Mouse (Mus musculus): ENCODE results near the gene Lce3a. TPM values are rescaled to one million over a fixed set of nuclear protein-coding genes. Genes with fewer than 3 reads are reported as not detected.

The Lce3a gene
- polyA plus RNA-seq, 1 experiment from 2014 or later, result 0.42 TPM

Other genes with a start within 250 kb of the Lce3a start
- gene Lce1c, start 247.0 kb downstream of the Lce3a start, polyA plus RNA-seq (2015; fragmentation: Nextera tagmentation; extraction: Ambion mirVana), result not detected in 2 replicates
- gene Lce1d, start 239.0 kb downstream of the Lce3a start, polyA plus RNA-seq (2015; fragmentation: Nextera tagmentation; extraction: Ambion mirVana), result not detected in 2 replicates
- not detected in 2 replicates for gene Lce1e, start 217.2 kb downstream of the Lce3a start, polyA plus RNA-seq (2015; fragmentation: Nextera tagmentation; extraction: Ambion mirVana)
- gene Lce1f, start 205.9 kb downstream of the Lce3a start, polyA plus RNA-seq (2015; fragmentation: Nextera tagmentation; extraction: Ambion mirVana), result not detected in 2 replicates
- gene Gm38119, start 187.1 kb downstream of the Lce3a start, polyA plus RNA-seq (2015; fragmentation: Nextera tagmentation; extraction: Ambion mirVana), result not detected in 2 replicates
- gene Lce1g, start 173.9 kb downstream of the Lce3a start, polyA plus RNA-seq (2015; fragmentation: Nextera tagmentation; extraction: Ambion mirVana), result not detected in 2 replicates
- not detected in 2 replicates for gene Lce1h, start 161.2 kb downstream of the Lce3a start, polyA plus RNA-seq (2015; fragmentation: Nextera tagmentation; extraction: Ambion mirVana)
- gene Lce1i, start 147.3 kb downstream of the Lce3a start, polyA plus RNA-seq (2015; fragmentation: Nextera tagmentation; extraction: Ambion mirVana), result not detected in 2 replicates
- gene Lce1j, start 135.7 kb downstream of the Lce3a start, polyA plus RNA-seq (2015; fragmentation: Nextera tagmentation; extraction: Ambion mirVana), result not detected in 2 replicates
- gene Lce1k, start 118.3 kb downstream of the Lce3a start, polyA plus RNA-seq (2015; fragmentation: Nextera tagmentation; extraction: Ambion mirVana), result not detected in 2 replicates
- gene Kprp, start 99.0 kb downstream of the Lce3a start, polyA plus RNA-seq (2015; fragmentation: Nextera tagmentation; extraction: Ambion mirVana), result not detected in 2 replicates
- gene Lce1l, start 74.9 kb downstream of the Lce3a start, polyA plus RNA-seq (2015; fragmentation: Nextera tagmentation; extraction: Ambion mirVana), result not detected in 2 replicates
- not detected in 2 replicates for gene 2310050C09Rik, start 56.0 kb downstream of the Lce3a start, polyA plus RNA-seq (2015; fragmentation: Nextera tagmentation; extraction: Ambion mirVana)
- not detected in 2 replicates for gene Lce3b, start 6.7 kb upstream of the Lce3a start, polyA plus RNA-seq (2015; fragmentation: Nextera tagmentation; extraction: Ambion mirVana)
- gene Lce3c, start 18.3 kb upstream of the Lce3a start, polyA plus RNA-seq (2015; fragmentation: Nextera tagmentation; extraction: Ambion mirVana), result not detected in 2 replicates
- gene Lce3d, start 31.2 kb upstream of the Lce3a start, polyA plus RNA-seq (2015; fragmentation: Nextera tagmentation; extraction: Ambion mirVana), result not detected in 2 replicates
- gene Lce3e, start 40.8 kb upstream of the Lce3a start, polyA plus RNA-seq (2015; fragmentation: Nextera tagmentation; extraction: Ambion mirVana), result not detected in 2 replicates
- not detected in 2 replicates for gene Lce3f, start 66.0 kb upstream of the Lce3a start, polyA plus RNA-seq (2015; fragmentation: Nextera tagmentation; extraction: Ambion mirVana)
- 0.65 and 0.91 TPM in 2 replicates for gene Crct1, start 89.5 kb upstream of the Lce3a start, polyA plus RNA-seq (2015; fragmentation: Nextera tagmentation; extraction: Ambion mirVana)
- gene Lce1m, start 92.8 kb upstream of the Lce3a start, polyA plus RNA-seq (2015; fragmentation: Nextera tagmentation; extraction: Ambion mirVana), result not detected in 2 replicates
- not detected in 2 replicates for gene Gm4858, start 142.6 kb upstream of the Lce3a start, polyA plus RNA-seq (2015; fragmentation: Nextera tagmentation; extraction: Ambion mirVana)
- gene Crnn, start 218.6 kb upstream of the Lce3a start, polyA plus RNA-seq (2015; fragmentation: Nextera tagmentation; extraction: Ambion mirVana), result 0.65 and 0.76 TPM in 2 replicates